Mouse (Mus musculus) heart, embryonic 13.5 days (tissue): ENCODE results near the gene Ctns. TPM values are rescaled to one million over a fixed set of nuclear protein-coding genes. Genes with fewer than 3 reads are reported as not detected.
A peak's percentile ranks its signal among the peaks of the same experiment; 100 is the strongest.

Experiments used
- ATAC-seq: fragments of 200-750 bp; cut with Nextera tagmentation; 2 replicates; pipeline ENCODE4 v1.8.0; 2017; ENCODE audit warnings: moderate TSS enrichment; ENCODE audit not compliant: insufficient number of reproducible peaks, low FRiP score, low TSS enrichment; ENCODE audit errors: extremely low read depth
- H3K27ac ChIP-seq: fragments of 300-500 bp; sonication (generic); replicated peaks from 2 replicates; pipeline ENCODE4 v1.5.1; 2015; ENCODE audit warnings: moderate library complexity, mild to moderate bottlenecking, inconsistent platforms
- H3K27me3 ChIP-seq: fragments of 300-500 bp; sonication (generic); replicated peaks from 2 replicates; pipeline ENCODE4 v1.6.1; 2015; ENCODE audit warnings: mild to moderate bottlenecking, inconsistent platforms
- H3K36me3 ChIP-seq: fragments of 300-500 bp; sonication (generic); 2 replicates; pipeline ENCODE4 v1.6.1; 2015; ENCODE audit warnings: mild to moderate bottlenecking, inconsistent platforms
- H3K4me1 ChIP-seq: fragments of 300-500 bp; sonication (generic); 2 replicates; pipeline ENCODE4 v1.6.1; 2015; ENCODE audit warnings: inconsistent platforms
- H3K4me2 ChIP-seq: fragments of 300-500 bp; sonication (generic); 2 replicates; pipeline ENCODE4 v1.6.1; 2015; ENCODE audit warnings: inconsistent platforms, mild to moderate bottlenecking, moderate library complexity
- H3K4me3 ChIP-seq: fragments of 300-500 bp; sonication (generic); 2 replicates; pipeline ENCODE4 v1.5.1; 2015; ENCODE audit warnings: moderate library complexity, mild to moderate bottlenecking, inconsistent platforms
- H3K9ac ChIP-seq: fragments of 300-500 bp; sonication (generic); 2 replicates; pipeline ENCODE4 v1.6.1; 2015; ENCODE audit warnings: inconsistent platforms, mild to moderate bottlenecking, moderate library complexity
- H3K9me3 ChIP-seq: fragments of 300-500 bp; sonication (generic); 2 replicates; pipeline ENCODE4 v1.6.1; 2016; ENCODE audit warnings: inconsistent platforms
- WGBS: fragments of 180-500 bp; shearing (Covaris S2); methylation state at CpG from one replicate; pipeline ENCODE4 v1.1.7; 2015; ENCODE audit warnings: mixed read lengths; 5-methylcytosine and 5-hydroxymethylcytosine counted together
- polyA plus RNA-seq: library from polyadenylated mRNA; unstranded; fragments of >200 nt; fragmentation: Nextera tagmentation; extraction: Ambion mirVana; gene quantifications from 2 replicates; pipeline ENCODE4 v1.2.1, GENCODE M21; 2015

Gene Ctns
- polyA plus RNA-seq, 1 experiment from 2014 or later, result 11.0 TPM

DNA sequence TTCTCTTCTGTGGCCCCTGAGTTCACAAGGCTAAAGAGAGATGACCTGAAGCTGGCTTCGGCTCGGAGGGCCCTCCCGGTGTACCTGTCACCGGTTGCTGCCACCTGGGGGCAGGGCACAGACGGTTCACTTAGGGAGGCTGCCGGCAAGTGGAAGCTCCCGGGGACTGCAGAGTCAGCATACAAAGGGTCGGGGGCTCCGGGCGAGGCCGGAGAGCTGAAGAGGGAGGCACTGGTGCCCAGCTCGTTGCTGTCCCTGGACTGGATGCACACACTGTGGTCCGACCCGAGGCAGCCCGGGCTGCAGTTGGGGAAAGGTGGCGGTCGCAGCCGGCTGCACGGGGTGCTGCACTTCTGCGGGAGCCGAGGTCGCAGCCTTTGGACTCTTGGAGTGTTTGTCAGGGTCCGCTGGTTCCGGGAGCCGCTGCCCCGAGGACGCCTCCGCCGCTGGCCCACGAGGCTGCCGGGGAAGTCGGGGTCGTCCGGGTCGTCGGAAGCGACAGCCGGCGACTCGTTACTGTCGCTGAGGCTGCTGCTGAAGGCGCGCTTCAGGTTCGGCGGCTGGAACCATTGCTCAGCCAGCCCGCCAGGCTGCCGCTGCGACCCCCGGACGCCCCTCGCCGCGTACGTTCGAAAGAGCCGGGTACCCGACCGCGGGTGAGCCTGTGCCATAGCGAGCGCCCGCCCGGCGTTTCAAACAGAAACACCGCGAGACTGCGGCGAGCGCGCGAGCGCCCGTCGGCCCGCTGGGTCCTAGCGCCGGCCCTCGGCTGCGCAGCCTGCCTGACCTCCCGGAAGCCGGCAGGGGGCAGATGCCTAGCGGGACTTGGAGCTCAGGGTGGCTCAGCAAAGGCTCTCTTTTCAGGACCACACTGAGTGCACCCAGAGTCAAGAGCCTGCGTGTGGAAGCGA, 61.0 kb downstream of the Ctns start, which contains the start of gene Haspin:
Haspin (minus strand) TSS at position 704 of the 911 bp plus-strand sequence.
- H3K36me3 ChIP-seq, result peaks cover 26% of the 10 kb centered on the region
- no peaks in the 10 kb centered on the region for H3K27me3 ChIP-seq
- peak within 1 kb of the TSS; percentile 90 for H3K9ac ChIP-seq
- peak; percentile 84 for ATAC-seq
- no peaks in the 10 kb centered on the region for H3K9me3 ChIP-seq
- under 1% methylated on average over 84 of the region's 84 CpGs for WGBS
- peak within 1 kb of the TSS; percentile 72 for H3K4me3 ChIP-seq
- H3K27ac ChIP-seq, result peak within 1 kb of the TSS; percentile 53
- peak within 1 kb of the TSS; percentile 86 for H3K4me2 ChIP-seq
- peaks cover 40% of the 10 kb centered on the region for H3K4me1 ChIP-seq

DNA sequence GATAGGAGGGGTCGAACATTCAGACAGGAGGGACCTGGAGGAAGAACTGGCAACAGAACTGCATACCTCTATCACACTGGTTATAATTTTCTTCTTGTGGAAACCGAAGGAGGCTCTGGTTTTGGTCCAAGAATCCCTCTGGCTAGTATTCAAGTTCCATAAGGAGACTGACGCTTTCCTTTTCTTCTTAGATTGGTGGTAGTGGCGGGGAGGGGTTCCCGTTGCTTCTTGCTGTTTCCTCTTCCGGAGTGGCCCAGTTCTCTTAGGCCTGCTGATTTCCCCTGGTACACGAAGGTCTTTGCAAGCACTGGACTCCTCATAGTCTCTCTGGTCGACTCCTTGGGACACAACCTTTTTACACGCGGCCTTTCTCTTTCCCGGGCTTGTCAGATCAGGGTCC, 61.7 kb downstream of the Ctns start:
- H3K4me1 ChIP-seq, result peaks cover 43% of the 10 kb centered on the region
- H3K27me3 ChIP-seq, result no peaks in the 10 kb centered on the region
- H3K36me3 ChIP-seq, result peaks cover 33% of the 10 kb centered on the region
- peak overlapping the region; percentile 90 for H3K9ac ChIP-seq
- H3K4me2 ChIP-seq, result peak overlapping the region; percentile 86
- 29% methylated on average over 11 of the region's 11 CpGs for WGBS
- no peak for ATAC-seq
- H3K9me3 ChIP-seq, result no peaks in the 10 kb centered on the region
- H3K4me3 ChIP-seq, result peak overlapping the region; percentile 72
- peak overlapping the region; percentile 53 for H3K27ac ChIP-seq

DNA sequence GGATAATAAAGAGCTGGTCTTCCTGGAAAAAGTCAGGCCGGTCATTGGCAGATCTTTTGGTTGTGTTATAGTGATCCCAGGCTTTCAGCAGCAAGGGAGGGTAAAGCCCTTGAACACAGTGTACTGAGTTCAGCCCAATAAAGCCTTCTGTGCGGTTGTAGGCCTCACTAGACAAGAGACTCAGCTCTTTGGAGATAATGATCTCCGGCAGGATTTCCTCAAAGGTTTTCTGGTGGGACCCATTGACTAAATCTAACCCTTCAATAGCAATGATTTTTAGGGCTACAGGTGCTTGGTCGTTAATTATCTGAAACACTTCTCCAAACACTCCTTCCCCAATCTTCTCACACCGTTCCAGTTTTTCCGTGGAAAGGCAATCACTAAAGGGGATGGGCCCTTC, 62.3 kb downstream of the Ctns start:
- H3K4me3 ChIP-seq, result peak overlapping the region; percentile 72
- H3K4me1 ChIP-seq, result peaks cover 44% of the 10 kb centered on the region
- no peaks in the 10 kb centered on the region for H3K27me3 ChIP-seq
- no peak for ATAC-seq
- H3K36me3 ChIP-seq, result peaks cover 37% of the 10 kb centered on the region
- peak overlapping the region; percentile 90 for H3K9ac ChIP-seq
- 69% methylated on average over 6 of the region's 6 CpGs for WGBS
- no peaks in the 10 kb centered on the region for H3K9me3 ChIP-seq
- H3K4me2 ChIP-seq, result peak overlapping the region; percentile 86
- H3K27ac ChIP-seq, result no peak overlapping the region

DNA sequence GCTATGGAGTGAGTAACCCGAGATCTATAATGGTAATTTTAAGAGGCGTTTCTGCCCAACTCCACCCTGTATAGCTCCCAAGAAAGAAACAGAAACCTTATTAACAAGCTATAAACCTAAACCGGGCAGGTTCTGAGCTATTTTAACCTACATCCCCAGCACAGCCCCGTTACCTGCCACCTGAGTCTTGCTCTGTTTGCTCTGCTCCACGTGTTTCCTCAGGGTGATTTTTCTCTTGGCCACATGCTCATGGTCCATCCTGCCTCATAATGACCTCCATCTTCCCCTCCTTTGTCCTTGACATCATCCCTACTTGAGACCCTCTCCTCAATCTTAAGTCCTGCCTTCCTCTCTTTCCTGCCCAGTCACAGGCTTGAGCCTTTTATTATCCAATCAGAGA, 64.6 kb downstream of the Ctns start:
- no peak for ATAC-seq
- H3K27me3 ChIP-seq, result no peaks in the 10 kb centered on the region
- H3K9me3 ChIP-seq, result no peaks in the 10 kb centered on the region
- peaks cover 42% of the 10 kb centered on the region for H3K36me3 ChIP-seq
- 0 out of 2 replicates have a peak overlapping the region, but pooled peaks have one; percentile 0 for H3K9ac ChIP-seq
- peak overlapping the region; percentile 86 for H3K4me2 ChIP-seq
- no peak overlapping the region for H3K4me3 ChIP-seq
- peaks cover 50% of the 10 kb centered on the region for H3K4me1 ChIP-seq
- WGBS, result 88% methylated on average over 5 of the region's 5 CpGs
- no peak overlapping the region for H3K27ac ChIP-seq

Other genes starting within 250 kb of the Ctns start
- gene Atp2a3, start 237.9 kb downstream of the Ctns start, polyA plus RNA-seq, result 3.9 and 4.0 TPM in 2 replicates
- gene P2rx1, start 199.9 kb downstream of the Ctns start, polyA plus RNA-seq, result 2.1 and 2.3 TPM in 2 replicates
- gene Camkk1, start 180.0 kb downstream of the Ctns start, polyA plus RNA-seq, result 2.2 and 3.0 TPM in 2 replicates
- gene Ncbp3, start 151.3 kb downstream of the Ctns start, polyA plus RNA-seq, result 9.9 TPM in 2 replicates
- gene Itgae, start 108.5 kb downstream of the Ctns start, polyA plus RNA-seq, result 0.24 and 0.27 TPM in 2 replicates
- gene Haspin, start 60.7 kb downstream of the Ctns start, polyA plus RNA-seq, result 11.5 and 11.9 TPM in 2 replicates
- 1.1 and 2.0 TPM in 2 replicates for gene P2rx5, start 38.6 kb downstream of the Ctns start, polyA plus RNA-seq
- gene Emc6, start 22.0 kb downstream of the Ctns start, polyA plus RNA-seq, result 93.0 and 101 TPM in 2 replicates
- gene Tax1bp3, start 22.0 kb downstream of the Ctns start, polyA plus RNA-seq, result 236 and 262 TPM in 2 replicates
- gene Shpk, start 418 bp upstream of the Ctns start, polyA plus RNA-seq, result 0.56 and 0.60 TPM in 2 replicates
- gene Trpv1, start 35.2 kb upstream of the Ctns start, polyA plus RNA-seq, result not detected in 2 replicates
- 0.05 TPM in 1 of 2 replicates, not detected in the other for gene Trpv3, start 68.3 kb upstream of the Ctns start, polyA plus RNA-seq
- 0.09 TPM in 1 of 2 replicates, not detected in the other for gene Aspa, start 130.6 kb upstream of the Ctns start, polyA plus RNA-seq
- not detected in 2 replicates for gene Gm49340, start 130.7 kb upstream of the Ctns start, polyA plus RNA-seq
- not detected in 2 replicates for gene Spata22, start 130.7 kb upstream of the Ctns start, polyA plus RNA-seq
- gene Olfr20, start 151.7 kb upstream of the Ctns start, polyA plus RNA-seq, result not detected in 2 replicates
- gene Olfr376, start 172.2 kb upstream of the Ctns start, polyA plus RNA-seq, result not detected in 2 replicates
- gene Olfr1, start 200.6 kb upstream of the Ctns start, polyA plus RNA-seq, result not detected in 2 replicates
- gene Olfr378, start 229.4 kb upstream of the Ctns start, polyA plus RNA-seq, result not detected in 2 replicates